Mouse (Mus musculus) kidney, adult 11 months (tissue): Measurements from ENCODE around the gene Adra1d.

Experiments
- DNase-seq: peaks from one replicate; pipeline ENCODE4 v3.0.0; 2022

The Adra1d gene

GRCm38 (mm10) chr2:131561891-131562585 lies at the start of gene Adra1d:
TSS of gene Adra1d (minus strand) at chr2:131562283.
- DNase-seq = no peak

DNA sequence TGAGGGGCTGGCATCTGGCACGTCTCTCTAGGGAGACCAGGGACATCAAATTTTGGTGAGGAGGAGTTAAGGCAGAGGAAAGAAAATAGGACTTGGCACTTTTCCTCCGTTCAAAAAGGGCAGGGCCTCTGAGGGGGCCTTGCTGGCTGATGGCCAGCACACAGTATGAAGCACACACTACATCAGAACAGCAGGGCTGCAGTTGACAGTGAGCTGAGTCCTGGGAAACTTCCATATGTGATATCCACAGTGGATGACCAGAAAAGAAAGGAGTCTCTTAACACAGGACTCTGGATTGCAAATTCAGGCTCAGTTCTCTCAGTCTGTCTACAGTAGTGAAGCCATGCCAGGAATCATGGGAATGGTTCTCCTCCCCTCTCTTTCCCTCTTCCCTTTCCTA lies 39.8 kb upstream of the Adra1d start:
- no peak for DNase-seq

DNA sequence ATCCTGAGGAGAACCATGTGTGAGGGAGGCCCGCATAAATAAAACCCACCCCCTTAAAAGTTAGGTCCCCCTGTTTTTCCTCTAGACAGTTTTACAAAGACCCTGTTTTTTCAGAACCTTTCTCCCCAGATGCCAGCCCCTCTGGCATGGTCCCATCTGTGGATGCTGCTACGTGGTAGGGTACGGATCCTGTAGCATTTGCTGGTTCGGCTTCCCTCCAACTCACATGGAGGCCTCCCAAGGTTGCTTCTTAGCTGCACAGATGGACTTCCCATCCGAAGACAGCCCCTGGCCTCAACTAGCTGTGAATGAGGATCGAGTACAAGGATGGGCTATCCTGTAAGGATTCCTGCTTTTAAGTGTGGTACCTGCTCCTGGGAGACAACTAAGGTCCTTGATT lies 32.8 kb upstream of the Adra1d start:
- no peak for DNase-seq

DNA sequence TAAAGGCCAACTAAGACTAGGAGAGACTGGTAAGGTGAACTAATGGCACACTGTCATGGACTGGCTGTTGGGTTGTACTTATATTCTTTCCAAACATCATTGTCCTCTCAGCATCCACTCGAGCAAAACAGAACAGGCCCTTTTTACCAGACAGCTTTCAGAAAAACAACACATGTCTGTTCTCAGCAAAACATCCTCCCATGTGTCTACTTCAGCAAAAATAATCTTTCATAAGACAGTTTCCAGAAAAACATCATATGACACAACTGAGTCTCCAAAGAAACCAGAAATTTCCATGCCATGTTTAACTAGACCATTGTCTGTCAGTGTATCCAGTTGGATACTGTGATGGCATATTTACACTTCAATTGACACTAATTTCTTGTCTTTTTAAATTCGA lies 25.4 kb upstream of the Adra1d start:
- no peak for DNase-seq

DNA sequence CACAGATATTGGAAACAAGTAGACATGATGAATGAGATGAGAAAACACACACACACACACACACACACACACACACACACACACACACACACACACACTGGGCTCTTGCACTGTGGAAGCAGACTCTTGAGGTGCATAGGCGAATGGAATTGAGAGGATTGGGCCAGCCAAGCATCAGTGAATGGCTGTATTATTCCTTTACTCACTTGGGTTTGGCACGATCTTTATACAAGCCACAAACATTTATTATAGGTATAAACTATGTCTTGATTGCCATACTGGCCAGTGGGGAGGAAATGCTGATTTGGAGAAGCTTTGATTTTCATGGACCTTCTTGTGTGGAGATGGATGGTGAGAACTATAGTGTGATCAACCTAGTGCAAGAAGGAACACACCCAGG lies 19.4 kb upstream of the Adra1d start:
- DNase-seq = no peak

DNA sequence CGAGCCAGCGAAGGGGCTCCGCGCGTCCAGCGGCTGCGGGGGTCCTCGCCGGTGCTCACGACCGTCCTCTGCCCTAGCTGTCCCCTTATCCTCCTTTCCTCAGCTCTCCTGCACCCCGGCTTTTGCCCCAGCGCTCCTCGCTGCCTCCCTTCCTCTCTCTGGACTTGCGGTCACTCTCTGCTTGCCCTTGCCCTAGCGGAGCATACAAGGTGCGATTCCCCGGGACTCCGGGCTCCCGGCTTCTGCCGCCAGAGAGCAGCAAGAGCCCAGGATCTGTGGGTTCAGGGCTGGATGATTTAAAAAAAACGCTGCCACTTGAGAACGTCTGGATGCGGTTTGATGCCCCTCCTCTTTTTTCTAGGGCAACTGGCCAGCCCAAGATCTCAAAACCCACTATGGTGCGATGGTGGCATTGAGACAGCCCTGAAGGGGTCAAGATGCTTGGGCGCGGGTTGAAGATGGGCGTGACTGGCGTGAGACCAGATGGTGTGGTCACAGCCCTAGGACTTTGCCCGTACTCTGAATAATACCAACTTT lies 571 bp upstream of the Adra1d start:
- DNase-seq = peak; percentile 59

DNA sequence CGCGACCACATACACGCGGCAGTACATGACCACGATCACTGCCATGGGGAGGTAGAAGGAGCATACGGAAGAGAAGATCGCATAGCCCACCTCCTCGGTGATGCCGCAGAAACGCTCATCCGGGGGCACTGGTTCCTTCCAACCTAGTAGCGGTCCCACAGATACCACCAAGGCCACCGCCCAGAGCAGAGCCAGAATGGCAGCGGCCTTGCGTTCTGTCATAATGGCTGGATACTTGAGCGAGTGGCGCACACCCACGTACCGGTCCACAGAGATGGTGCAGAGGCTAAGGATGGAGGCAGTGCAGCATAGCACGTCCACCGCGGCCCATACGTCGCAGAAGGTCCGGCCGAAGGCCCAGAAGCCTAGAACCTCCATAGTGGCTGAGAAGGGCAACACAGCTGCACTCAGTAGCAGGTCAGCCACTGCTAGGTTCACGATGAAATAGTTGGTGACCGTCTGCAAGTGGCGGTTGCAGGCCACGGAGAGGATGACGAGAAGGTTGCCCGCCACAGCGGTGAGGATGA lies 676 bp downstream of the Adra1d start:
- DNase-seq = no peak

DNA sequence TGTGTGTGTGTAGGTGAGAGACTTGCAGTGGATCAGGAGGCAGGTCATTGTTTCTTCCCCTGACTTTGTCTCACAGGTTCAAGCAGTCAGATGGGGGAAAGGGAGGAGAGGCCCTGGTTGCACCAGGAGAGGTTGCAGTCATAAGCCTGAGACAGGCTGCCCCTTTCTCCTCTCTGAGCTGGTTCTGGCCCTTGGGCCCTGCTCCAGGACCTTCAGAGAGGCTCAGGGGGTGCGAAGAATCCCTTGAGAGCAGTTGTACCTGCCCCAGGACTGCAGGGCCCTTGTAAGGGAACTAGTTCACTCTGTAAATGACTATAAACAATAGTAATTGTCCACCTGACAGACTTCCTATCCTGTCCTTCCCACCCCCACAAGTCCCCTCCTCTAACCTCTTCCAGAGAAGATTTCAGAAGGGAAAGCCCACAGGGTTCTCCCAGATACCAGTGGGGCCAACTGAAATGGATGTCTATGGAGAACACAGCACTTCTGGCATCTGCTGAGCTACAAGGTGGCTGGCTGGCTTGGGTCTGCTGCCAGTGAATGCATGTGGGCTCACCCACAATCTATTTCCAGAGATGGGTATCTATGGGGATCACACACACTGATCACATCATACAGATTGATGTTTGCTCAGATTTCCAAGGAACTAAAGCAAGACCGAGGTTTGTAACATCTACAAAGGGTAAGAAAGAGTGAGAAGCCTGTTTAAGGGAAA lies 1.7 kb downstream of the Adra1d start:
- no peak for DNase-seq

DNA sequence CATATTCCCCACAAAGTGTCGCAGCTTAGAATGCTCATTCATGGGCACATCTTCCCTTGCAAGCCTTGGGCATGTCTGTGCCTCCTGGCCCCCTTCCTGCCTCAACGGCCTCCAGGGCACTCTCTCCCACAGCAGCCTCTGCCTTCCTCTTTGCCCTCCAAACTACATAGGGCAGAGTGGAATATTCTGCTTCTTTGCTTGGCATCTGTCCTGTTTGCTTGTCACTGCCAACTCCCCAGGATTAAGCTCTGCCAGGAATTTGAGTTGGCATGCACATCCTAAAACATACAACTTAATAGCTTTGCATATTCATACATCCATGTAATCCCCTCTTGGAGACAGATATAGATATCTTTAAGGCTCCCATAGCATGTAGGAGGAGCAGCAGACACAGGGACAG lies 4.2 kb downstream of the Adra1d start:
- DNase-seq = no peak

GRCm38 (mm10) chr2:131552736-131553400 lies 9.2 kb downstream of the Adra1d start:
- no peak for DNase-seq

DNA sequence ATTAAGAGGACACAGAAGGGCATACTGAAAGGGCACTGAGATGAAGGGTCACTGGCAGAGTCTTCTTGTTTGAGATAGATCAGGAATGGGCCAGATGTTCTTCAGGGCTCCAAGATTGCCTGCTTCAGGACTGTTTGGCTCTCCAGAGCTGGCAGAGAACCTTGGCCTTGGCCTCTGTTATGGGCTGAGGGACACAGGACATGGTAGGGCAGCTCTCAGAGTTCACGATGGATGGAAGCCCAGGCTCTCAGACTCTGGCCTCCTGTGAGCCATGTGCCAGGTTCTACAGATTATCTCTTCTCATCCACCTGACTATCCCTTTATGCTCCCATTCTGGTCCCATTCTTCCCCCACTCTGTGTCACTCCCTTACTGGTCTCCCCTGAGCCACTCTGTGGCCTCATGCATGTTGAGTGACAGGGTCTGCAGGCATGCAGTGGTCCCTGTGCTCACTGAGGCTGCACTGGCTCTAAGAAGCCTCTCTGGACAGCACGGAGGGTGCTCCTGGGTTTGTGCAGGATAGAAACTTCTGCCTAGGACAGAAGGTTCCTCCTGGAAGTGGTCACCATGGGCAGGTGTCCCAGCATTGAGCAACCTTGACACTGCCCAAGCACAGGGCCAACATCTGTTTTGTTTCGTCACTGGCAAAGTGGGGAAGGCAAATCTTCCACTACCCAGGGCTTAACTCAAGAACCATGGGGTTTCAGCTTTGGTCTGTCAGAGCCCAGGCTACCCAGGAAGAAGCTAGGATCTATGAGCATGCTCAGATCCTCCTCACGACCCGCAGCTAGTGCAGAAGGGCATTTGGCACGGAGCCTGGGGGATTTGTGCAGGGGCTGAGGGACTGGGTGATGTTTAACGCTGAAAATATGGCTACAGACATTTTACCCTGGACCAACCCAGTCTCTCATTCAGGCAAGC lies 10.1 kb downstream of the Adra1d start:
- no peak for DNase-seq

DNA sequence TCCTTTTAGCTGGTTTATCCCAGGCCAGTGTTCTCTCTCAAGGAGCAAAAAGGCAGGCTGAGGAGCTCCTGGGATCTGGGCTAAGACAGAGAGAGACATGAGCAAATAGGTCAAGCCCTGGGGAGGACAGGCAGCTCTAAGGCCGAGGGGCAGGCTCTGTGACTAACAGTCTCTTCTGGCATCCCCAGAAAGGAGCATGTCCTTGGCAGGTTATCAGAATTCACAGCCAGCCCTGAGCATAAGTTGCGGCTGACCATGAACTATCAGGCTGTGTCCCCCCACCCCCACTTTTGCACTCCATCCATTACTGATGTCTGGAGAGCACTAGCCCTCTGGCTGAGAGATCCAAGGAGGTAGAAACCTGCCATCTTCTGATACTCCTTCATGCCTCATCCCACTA lies 11.2 kb downstream of the Adra1d start:
- no peak for DNase-seq

DNA sequence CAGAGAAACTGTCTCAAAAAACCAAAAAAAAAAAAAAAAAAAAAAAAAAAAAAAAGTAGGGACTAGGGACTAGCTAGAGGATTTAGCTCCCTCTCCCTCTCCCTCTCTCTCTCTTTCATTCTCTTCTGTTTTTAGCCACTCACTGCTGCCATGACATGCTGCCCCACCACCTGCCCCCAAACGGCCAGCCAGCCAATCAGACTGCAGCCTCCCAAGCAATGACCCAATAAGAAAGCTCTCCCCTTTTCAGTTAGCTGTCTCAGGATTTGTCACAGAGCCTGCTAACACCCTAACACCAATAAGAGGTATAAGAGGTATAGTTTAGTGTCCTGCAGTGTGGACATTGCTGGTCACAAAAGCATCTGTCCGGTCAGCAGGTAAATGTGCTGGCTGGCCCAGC lies 11.6 kb downstream of the Adra1d start:
- DNase-seq = no peak

- DNase-seq = no peak
Measured at GRCm38 (mm10) chr2:131549090-131549489, 13.0 kb downstream of the Adra1d start.

DNA sequence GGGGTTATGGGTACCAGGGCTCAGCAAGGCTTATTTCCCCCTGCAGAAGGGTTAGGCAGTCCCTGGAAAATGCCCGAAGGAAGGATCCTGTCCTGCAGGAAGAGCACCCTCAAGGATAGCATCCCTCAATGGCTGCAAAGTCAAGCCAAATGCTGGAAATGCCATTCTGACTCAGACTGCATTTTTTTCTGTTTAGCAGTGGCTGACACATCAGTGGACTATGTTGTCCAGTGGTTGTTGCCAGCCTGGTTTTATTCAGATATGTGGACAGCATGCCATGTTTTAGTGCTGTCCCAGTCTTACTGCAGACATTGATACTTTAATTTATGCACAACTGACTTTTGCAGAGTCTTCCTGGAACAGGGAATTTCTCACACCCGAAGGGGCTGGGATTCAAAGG lies 13.8 kb downstream of the Adra1d start:
- DNase-seq = no peak

- DNase-seq = no peak
Measured at GRCm38 (mm10) chr2:131546745-131547408, 15.2 kb downstream of the Adra1d start.

DNA sequence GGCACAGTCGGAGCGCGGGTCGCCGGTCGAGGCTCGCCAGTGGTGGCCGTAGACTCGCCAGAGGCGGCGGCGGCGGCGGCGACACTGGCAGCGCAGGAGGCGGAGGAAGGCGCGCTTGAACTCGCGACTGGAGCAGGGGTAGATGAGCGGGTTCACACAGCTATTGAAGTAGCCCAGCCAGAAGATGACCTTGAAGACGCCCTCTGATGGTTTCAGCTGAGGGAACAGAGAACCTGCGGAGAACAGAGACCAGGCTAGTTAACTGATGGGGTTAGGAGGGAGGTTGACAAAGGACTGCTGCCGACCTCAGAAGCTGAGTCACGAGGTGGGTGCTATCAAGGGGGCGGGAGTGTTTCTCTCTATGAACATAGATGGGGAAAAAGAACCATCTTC lies 15.8 kb downstream of the Adra1d start:
- no peak for DNase-seq

- peak; percentile 21 for DNase-seq
Measured at GRCm38 (mm10) chr2:131545386-131546307, 16.4 kb downstream of the Adra1d start.

DNA sequence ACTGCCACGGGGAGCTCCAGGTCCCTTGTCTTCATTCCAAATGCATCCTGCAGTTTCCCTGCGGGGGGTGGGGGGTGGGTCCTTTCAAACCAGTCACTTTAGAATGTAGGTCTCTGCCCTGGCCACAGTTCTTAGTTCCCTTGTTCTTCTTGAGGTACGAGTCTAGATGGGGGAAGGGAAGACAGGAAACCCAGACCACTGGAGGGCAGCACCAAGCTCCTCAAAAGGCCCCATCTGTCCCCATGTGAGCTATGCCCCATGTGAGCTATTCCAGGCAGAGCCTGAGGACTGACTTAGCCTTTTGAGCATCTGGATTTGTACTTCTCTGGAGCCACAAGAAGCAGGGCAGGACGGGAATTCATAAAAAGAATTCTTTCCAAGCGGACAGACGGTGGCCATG lies 19.6 kb downstream of the Adra1d start:
- DNase-seq = no peak

GRCm38 (mm10) chr2:131541686-131542085 lies 20.4 kb downstream of the Adra1d start:
- DNase-seq = no peak

- DNase-seq = no peak
Measured at GRCm38 (mm10) chr2:131539780-131540179, 22.3 kb downstream of the Adra1d start.
